Mouse (Mus musculus) liver, embryonic 14.5 days (tissue): ENCODE measurements around the gene 4930539E08Rik.

Experiments used
- CTCF ChIP-seq: IDR thresholded peaks from 2 replicates; pipeline ENCODE4 v1.5.1; 2016; ENCODE audit warnings: antibody characterized with exemption, low read depth, control low read depth
- EP300 ChIP-seq: IDR thresholded peaks from 2 replicates; pipeline ENCODE4 v1.6.1; 2016; ENCODE audit warnings: antibody characterized with exemption, low read depth

- TF ChIP-seq EP300 (no peak), CTCF (no peak)
Observed at GRCm38 (mm10) chr17:28942101-28942500, 27.0 kb upstream of the 4930539E08Rik start.
